9 mouse cellular contexts compared by ENCODE assay signal in the genomic region with DNA sequence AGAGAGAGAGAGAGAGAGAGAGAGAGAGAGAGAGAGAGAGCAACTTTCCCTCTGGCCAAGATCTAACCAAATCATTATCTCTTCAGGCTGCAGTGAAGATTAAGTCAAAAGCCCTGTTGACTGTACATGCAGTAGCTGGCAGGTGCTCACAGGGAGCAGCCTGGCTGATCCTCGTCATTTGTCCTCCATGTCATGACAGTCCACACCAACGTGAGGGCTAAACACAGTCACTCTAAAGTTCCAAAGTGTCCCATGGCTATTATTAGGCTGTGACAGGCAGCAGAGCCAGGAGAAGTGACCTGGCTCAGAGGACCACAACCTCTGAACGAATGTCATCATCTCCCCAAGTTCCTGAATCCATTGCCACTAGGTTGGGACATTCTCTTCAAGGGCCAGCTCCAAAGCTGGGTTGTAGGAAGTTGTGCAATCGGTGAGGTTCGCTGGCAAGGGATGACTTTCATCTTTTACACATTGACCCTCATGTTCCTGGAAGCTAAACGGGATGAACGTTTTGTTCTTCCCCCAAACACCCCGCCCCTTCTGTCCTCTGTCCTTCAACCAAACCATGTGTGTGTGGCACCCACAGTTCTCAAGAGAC.
DNase-seq lines count a peak whose midpoint lies in the region; ATAC-seq lines count a peak whose summit lies in the region.
"Had no signal": no experiment of that assay in that cellular context is flagged by ENCODE, and none has a peak within 500 bp of the region (broad histone marks: within the 10 kb centered on the region; RNA-seq: fewer than 3 reads in every experiment).

No protein-coding gene starts in this region.

- peak overlapping the region; percentile 95 for H3K27ac ChIP-seq in brown adipose tissue, adult 24 weeks (replicated peaks; ENCODE audit: low read depth, low read length)

- peaks cover 33% of the 10 kb centered on the region for H3K4me1 ChIP-seq in brown adipose tissue, adult 24 weeks (ENCODE audit: control insufficient read depth, insufficient read depth, insufficient read length, low read length)

- no peak for ATAC-seq in frontal cortex, adult (ENCODE audit: low TSS enrichment)

- intact Hi-C loops in heart, postnatal 25 days (cut with DNase I) = loop anchor here (2.0 to 5.0 kb wide), 4 partner anchors 30 to 210 kb away; no protein-coding TSS in a partner anchor

- DNase-seq in adrenal gland, adult 8-10 months = peak; percentile 84
- DNase-seq in heart, postnatal 25 days (ENCODE audit: low spot score) = peak; percentile 83
- DNase-seq in lung, postnatal 36 days = peak; percentile 93
- DNase-seq in cerebellum, postnatal 36 days = no peak
- no peak for DNase-seq in layer of hippocampus, postnatal 25 days (ENCODE audit: extremely low spot score in 1 of 2, low spot score in 1 of 2)
- DNase-seq: right cerebral cortex, postnatal 4 days had no signal

- no peak overlapping the region for H3K4me3 ChIP-seq in brown adipose tissue, adult 24 weeks (ENCODE audit: insufficient read depth, low read depth, low read length)
- H3K4me3 ChIP-seq: midbrain, embryonic 10.5 days had no signal

Comparison
In these comparisons a context has a peak if more than half of its experiments do, and no peak if none do; other contexts are left out.
1. DNase-seq: peak in adrenal gland, adult 8-10 months (single experiment), heart, postnatal 25 days (single experiment) and lung, postnatal 36 days (single experiment); none in cerebellum, postnatal 36 days (0 of 2) and layer of hippocampus, postnatal 25 days (0 of 2).